Mouse (Mus musculus) neural tube, embryonic 13.5 days (tissue): ENCODE results near the gene Chpf. TPM values are rescaled to one million over a fixed set of nuclear protein-coding genes. Genes with fewer than 3 reads are reported as not detected.

Experiments
- ATAC-seq: fragments of 200-750 bp; cut with Nextera tagmentation; 2 replicates; pipeline ENCODE4 v1.8.0; 2017; ENCODE audit warnings: low read depth, mild to moderate bottlenecking, moderate TSS enrichment, moderate library complexity
- H3K27ac ChIP-seq: fragments of 300-500 bp; sonication (generic); replicated peaks from 2 replicates; pipeline ENCODE4 v1.5.1; 2015; ENCODE audit warnings: moderate library complexity, mild to moderate bottlenecking, inconsistent platforms
- H3K27me3 ChIP-seq: fragments of 300-500 bp; sonication (generic); 2 replicates; pipeline ENCODE4 v1.6.1; 2015; ENCODE audit warnings: mild to moderate bottlenecking, inconsistent platforms
- H3K36me3 ChIP-seq: fragments of 300-500 bp; sonication (generic); 2 replicates; pipeline ENCODE4 v1.6.1; 2015; ENCODE audit warnings: mild to moderate bottlenecking, inconsistent platforms
- H3K4me1 ChIP-seq: fragments of 300-500 bp; sonication (generic); replicated peaks from 2 replicates; pipeline ENCODE4 v1.6.1; 2015; ENCODE audit warnings: inconsistent platforms
- H3K4me2 ChIP-seq: fragments of 300-500 bp; sonication (generic); 2 replicates; pipeline ENCODE4 v1.6.1; 2015; ENCODE audit warnings: inconsistent platforms, mild to moderate bottlenecking, moderate library complexity
- H3K4me3 ChIP-seq: fragments of 300-500 bp; sonication (generic); 2 replicates; pipeline ENCODE4 v1.5.1; 2015; ENCODE audit warnings: mild to moderate bottlenecking, inconsistent platforms
- H3K9ac ChIP-seq: fragments of 300-500 bp; sonication (generic); 2 replicates; pipeline ENCODE4 v1.6.1; 2015; ENCODE audit warnings: moderate library complexity, mild to moderate bottlenecking, inconsistent platforms
- H3K9me3 ChIP-seq: fragments of 300-500 bp; sonication (generic); 2 replicates; pipeline ENCODE4 v1.6.1; 2016; ENCODE audit warnings: inconsistent platforms
- WGBS: fragments of 180-500 bp; shearing (Covaris S2); methylation state at CpG from one replicate; pipeline ENCODE4 v1.1.7; 2015; 5-methylcytosine and 5-hydroxymethylcytosine counted together
- polyA plus RNA-seq: library from polyadenylated mRNA; unstranded; fragments of >200 nt; fragmentation: Nextera tagmentation; extraction: Ambion mirVana; gene quantifications from 2 replicates; pipeline ENCODE4 v1.2.1, GENCODE M21; 2015

Gene Chpf
- polyA plus RNA-seq, 1 experiment from 2014 or later: 41.0 TPM

GRCm38 (mm10) chr1:75455948-75456347 lies 23.2 kb downstream of the Chpf start:
- peaks cover 33% of the 10 kb centered on the region for H3K27me3 ChIP-seq
- H3K27ac ChIP-seq: peak overlapping the region; percentile 84
- peaks cover 85% of the 10 kb centered on the region for H3K4me1 ChIP-seq
- no peak overlapping the region for H3K4me3 ChIP-seq
- ATAC-seq: peak; percentile 60
- H3K9me3 ChIP-seq: no peaks in the 10 kb centered on the region
- peak overlapping the region; percentile 30 for H3K4me2 ChIP-seq
- peak overlapping the region; percentile 49 for H3K9ac ChIP-seq
- WGBS: 9% methylated on average over 5 of the region's 5 CpGs
- H3K36me3 ChIP-seq: no peaks in the 10 kb centered on the region

GRCm38 (mm10) chr1:75455433-75455832 lies 23.7 kb downstream of the Chpf start:
- Histone ChIP-seq H3K9ac (peak overlapping the region; percentile 49), H3K27ac (peak overlapping the region; percentile 84), H3K4me2 (peak overlapping the region; percentile 30), H3K4me3 (no peak overlapping the region), H3K36me3 (no peaks in the 10 kb centered on the region), H3K4me1 (peaks cover 90% of the 10 kb centered on the region), H3K9me3 (no peaks in the 10 kb centered on the region), H3K27me3 (peaks cover 39% of the 10 kb centered on the region)
- no peak for ATAC-seq
- WGBS: 69% methylated on average over 3 of the region's 3 CpGs

GRCm38 (mm10) chr1:75451900-75452299 lies 27.2 kb downstream of the Chpf start:
- Histone ChIP-seq H3K27ac (peak overlapping the region; percentile 79), H3K4me3 (peak overlapping the region; percentile 44), H3K36me3 (no peaks in the 10 kb centered on the region), H3K9ac (peak overlapping the region; percentile 77), H3K9me3 (no peaks in the 10 kb centered on the region), H3K4me1 (peaks cover 97% of the 10 kb centered on the region), H3K27me3 (peaks cover 52% of the 10 kb centered on the region), H3K4me2 (peak overlapping the region; percentile 71)
- WGBS: 51% methylated on average over 3 of the region's 5 CpGs
- no peak for ATAC-seq

DNA sequence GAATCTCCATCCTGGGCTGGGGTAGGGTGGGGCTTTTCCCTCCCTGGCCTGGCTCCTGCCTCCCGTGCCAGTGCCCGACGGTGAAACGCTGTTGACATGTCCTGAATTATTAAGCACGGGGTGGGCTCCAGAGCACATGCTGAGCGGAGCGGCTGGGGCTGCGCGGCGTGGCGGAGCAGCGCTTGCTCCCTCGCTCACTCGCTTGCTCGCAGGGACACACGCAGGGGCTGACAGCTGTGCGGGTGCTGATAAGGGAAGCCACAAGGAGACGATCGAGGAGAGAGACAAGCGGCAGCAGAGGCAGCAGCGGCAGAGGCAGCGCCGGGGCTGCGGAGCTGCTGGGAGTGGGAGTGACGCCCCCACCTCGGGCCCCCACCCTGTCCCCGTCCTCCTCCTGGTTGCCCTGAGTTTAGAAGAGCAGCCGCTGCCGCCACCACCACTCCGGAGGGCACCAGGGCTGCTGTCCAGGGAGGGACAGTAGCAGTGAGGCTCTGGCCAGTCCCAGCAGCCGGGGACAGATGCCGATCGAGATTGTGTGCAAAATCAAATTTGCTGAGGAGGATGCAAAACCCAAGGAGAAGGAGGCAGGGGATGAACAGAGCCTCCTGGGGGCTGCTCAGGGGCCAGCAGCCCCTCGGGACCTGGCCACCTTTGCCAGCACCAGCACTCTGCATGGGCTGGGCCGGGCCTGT lies 28.6 kb downstream of the Chpf start, which contains the start of gene Asic4:
Asic4 (plus strand) TSS at position 123 of the 692 bp plus-strand sequence.
- Histone ChIP-seq H3K4me3 (peak within 1 kb of the TSS; percentile 44), H3K9ac (peak within 1 kb of the TSS; percentile 77)
- no peak for ATAC-seq

GRCm38 (mm10) chr1:75449377-75450135 lies 29.6 kb downstream of the Chpf start:
- peaks cover 98% of the 10 kb centered on the region for H3K4me1 ChIP-seq
- no peaks in the 10 kb centered on the region for H3K36me3 ChIP-seq
- H3K27me3 ChIP-seq: peaks cover 48% of the 10 kb centered on the region
- peak overlapping the region; percentile 44 for H3K4me3 ChIP-seq
- peak overlapping the region; percentile 71 for H3K4me2 ChIP-seq
- H3K27ac ChIP-seq: peak overlapping the region; percentile 79
- H3K9ac ChIP-seq: peak overlapping the region; percentile 77
- WGBS: 2% methylated on average over 8 of the region's 8 CpGs
- ATAC-seq: no peak
- H3K9me3 ChIP-seq: no peaks in the 10 kb centered on the region

More for the DNA sequence above, 28.6 kb downstream of the Chpf start, which contains the start of gene Asic4:
- Histone ChIP-seq H3K27me3 (peaks cover 48% of the 10 kb centered on the region), H3K36me3 (no peaks in the 10 kb centered on the region), H3K4me2 (peak within 1 kb of the TSS; percentile 71), H3K4me1 (peaks cover 97% of the 10 kb centered on the region), H3K27ac (peak within 1 kb of the TSS; percentile 79), H3K9me3 (no peaks in the 10 kb centered on the region)
- WGBS: 2% methylated on average over 35 of the region's 35 CpGs

DNA sequence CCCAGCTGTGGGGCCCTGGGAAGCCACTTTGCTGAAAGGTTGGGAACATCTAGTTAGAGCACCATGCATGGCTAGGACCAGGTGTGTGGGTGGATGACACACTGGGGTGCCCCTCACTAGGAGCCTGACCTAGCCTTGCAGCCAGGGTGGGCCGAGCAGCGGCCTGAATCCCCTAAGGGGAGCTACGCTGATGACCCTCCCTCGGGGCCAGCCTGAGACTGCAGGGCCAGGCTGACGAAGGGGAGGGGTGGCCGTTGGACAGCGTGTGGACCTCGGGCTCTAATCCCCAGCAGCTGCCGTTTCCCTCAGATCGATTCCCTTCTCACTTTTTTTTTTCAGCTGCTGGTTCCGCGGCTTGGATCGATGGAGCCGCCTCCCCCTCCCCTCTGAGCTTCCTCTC lies 30.2 kb downstream of the Chpf start:
- H3K27ac ChIP-seq: peak overlapping the region; percentile 64
- peaks cover 99% of the 10 kb centered on the region for H3K4me1 ChIP-seq
- ATAC-seq: no peak

DNA sequence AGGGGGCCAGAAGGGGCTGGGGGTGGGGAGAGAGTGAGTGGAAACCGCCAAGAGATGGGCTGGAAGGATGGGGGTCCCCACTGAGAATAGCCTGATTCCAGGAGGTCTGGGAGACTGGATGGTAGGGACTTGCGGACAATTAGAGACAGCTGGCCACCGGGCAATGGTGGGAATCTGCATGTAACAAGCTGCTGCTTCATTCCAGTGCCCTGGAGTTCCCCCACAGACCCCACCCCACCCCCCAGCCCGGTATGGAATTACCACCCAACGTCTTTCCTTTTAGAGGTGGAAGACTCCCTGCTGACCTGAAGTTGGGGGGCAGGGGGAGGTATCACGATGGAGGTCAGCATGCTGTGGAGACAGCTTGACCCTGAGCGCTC lies 31.1 kb downstream of the Chpf start:
- no peaks in the 10 kb centered on the region for H3K9me3 ChIP-seq
- H3K36me3 ChIP-seq: no peaks in the 10 kb centered on the region
- H3K4me2 ChIP-seq: peak overlapping the region; percentile 71
- H3K4me1 ChIP-seq: peaks cover 100% of the 10 kb centered on the region
- H3K27me3 ChIP-seq: peaks cover 38% of the 10 kb centered on the region
- no peak for ATAC-seq
- WGBS: 2% methylated on average over 7 of the region's 7 CpGs
- peak overlapping the region; percentile 58 for H3K9ac ChIP-seq
- peak overlapping the region; percentile 8; the same call in 1 of the 2 replicates for H3K4me3 ChIP-seq
- peak overlapping the region; percentile 92 for H3K27ac ChIP-seq

More for the DNA sequence above, 30.2 kb downstream of the Chpf start:
- Histone ChIP-seq H3K27me3 (peaks cover 44% of the 10 kb centered on the region), H3K9ac (peak overlapping the region; percentile 77), H3K9me3 (no peaks in the 10 kb centered on the region), H3K36me3 (no peaks in the 10 kb centered on the region), H3K4me2 (peak overlapping the region; percentile 71), H3K4me3 (peak overlapping the region; percentile 44; the same call in 1 of the 2 replicates)
- WGBS: 3% methylated on average over 14 of the region's 14 CpGs

DNA sequence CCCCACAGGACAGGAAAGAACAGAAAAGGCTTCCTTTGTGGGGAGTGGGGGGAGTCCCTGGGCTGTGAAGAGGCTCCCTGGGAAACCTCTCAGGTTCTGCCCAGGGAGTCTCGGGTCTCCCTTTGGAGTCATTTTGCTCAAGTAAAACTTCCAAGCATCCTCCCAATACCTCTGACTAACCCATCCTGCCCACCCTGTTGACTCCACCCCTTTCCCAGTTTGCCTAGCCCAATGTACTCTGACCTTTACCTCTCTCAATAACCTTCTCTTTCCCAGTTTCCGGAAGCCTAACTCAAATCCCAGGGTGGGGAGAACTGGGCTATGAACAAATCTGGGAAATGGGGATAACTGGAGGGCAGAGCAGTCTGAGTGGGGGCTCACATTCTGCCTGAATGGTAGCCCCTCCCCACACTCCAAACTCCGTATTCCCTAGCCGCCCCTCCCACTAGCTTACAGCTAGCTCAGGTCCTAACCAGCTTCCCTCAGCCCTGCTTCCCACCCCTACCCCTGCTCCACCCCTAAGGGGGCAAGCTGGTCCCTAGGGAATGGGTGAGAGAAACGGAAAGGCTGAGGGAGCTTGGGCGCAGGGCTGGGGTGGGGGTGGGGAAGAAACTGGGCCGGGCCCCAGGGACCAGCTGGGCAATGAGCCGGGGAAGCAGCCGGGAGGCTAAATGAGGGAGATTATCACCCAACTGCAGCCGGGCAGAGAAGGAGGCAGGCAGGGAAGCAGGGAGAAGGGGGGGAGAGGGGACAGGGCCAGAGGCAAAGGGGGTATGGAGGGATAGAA lies 31.6 kb downstream of the Chpf start:
- Histone ChIP-seq H3K27me3 (peaks cover 36% of the 10 kb centered on the region), H3K9ac (peak overlapping the region; percentile 58), H3K36me3 (no peaks in the 10 kb centered on the region), H3K4me3 (0 out of 2 replicates have a peak overlapping the region, but pooled peaks have one; percentile 2), H3K4me2 (peak overlapping the region; percentile 71), H3K27ac (peak overlapping the region; percentile 92), H3K9me3 (no peaks in the 10 kb centered on the region), H3K4me1 (peaks cover 100% of the 10 kb centered on the region)
- ATAC-seq: no peak
- 6% methylated on average over 10 of the region's 10 CpGs for WGBS

DNA sequence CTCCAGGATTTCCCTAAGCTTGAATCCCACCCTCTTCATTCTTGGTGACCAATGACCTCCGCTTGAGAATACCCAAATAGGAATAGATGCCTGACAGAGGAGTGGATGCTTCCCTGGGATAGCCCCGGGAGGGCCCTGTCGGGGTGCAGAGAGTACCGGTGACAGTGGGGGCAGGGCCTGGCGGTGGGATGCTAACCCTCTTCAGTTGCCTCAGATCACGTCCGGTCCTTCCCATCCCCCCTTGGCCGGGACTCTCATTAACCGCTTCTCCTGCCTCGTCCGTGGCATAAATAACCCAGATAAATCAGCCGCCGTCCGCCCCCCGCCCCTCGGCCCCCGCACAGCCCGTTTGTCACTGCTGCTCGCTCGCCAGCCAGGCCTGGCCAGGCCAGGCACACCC lies 32.5 kb downstream of the Chpf start:
- ATAC-seq: peak; percentile 6; the same call in 1 of the 2 replicates
- H3K9ac ChIP-seq: peak overlapping the region; percentile 60
- no peak overlapping the region for H3K4me3 ChIP-seq
- peaks cover 100% of the 10 kb centered on the region for H3K4me1 ChIP-seq
- H3K36me3 ChIP-seq: no peaks in the 10 kb centered on the region
- H3K27ac ChIP-seq: peak overlapping the region; percentile 92
- H3K4me2 ChIP-seq: peak overlapping the region; percentile 71
- 2% methylated on average over 19 of the region's 20 CpGs for WGBS
- H3K27me3 ChIP-seq: peaks cover 28% of the 10 kb centered on the region
- H3K9me3 ChIP-seq: no peaks in the 10 kb centered on the region

DNA sequence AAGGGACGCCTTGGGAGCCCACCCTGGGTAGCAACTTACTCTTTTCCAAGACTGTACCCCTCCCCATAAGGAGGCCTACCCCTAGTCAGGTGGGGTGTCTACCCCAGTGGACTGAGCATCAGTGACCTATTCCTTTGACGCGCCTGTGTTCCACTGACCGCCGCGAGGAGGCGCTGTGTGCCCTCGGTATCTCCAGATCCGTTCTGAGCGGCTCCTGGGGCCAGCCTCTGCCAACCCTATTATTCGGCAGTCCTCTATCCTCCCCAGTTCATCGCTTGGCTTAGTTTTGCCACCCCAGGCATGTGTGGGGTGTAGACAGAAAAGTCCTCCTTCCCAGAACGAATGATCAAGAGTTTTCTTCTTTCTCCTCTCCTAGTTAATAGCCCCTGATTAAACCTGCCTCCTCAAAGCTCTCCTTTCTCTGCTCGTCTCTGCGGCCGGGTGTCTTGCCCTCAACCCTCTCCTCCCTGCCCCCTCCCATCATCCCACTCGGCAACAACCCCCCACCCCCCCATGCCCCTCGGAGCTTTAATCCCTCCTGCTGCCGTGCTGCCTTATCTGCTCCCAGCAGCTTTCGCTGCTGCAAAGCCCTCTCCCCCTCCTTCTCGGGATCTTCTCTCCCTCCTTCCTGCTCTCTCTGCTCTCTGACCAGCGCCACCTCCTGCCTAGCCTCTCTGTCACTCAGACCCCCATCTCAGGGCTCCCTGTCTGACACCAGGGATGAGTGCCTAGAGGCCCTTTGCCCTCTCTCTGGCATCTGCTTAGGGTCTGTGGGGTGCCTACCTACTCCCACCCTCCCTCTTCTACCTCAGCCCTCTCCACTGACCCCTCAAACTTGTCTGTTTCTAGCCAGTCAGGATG lies 33.1 kb downstream of the Chpf start:
- Histone ChIP-seq H3K9me3 (no peaks in the 10 kb centered on the region), H3K27ac (peak overlapping the region; percentile 92), H3K4me1 (peaks cover 97% of the 10 kb centered on the region), H3K9ac (peak overlapping the region; percentile 60), H3K27me3 (peaks cover 21% of the 10 kb centered on the region), H3K4me3 (no peak overlapping the region), H3K4me2 (peak overlapping the region; percentile 71), H3K36me3 (no peaks in the 10 kb centered on the region)
- ATAC-seq: peak; percentile 10; the same call in 1 of the 2 replicates
- WGBS: 2% methylated on average over 22 of the region's 22 CpGs
